Mouse (Mus musculus) heart, embryonic 13.5 days (tissue): ENCODE measurements at regions not wholly inside any gene's neighbourhood (a gene's known extent, or its start where the extent isn't known, plus 50 kb on each side); places are given as distances from the start of the nearest gene placed in this dataset.
"Not testable (repeated sequence)": the region's sequence is repeated elsewhere in the genome, so short reads cannot be mapped to it uniquely, and the experiment has no call there.

Source experiments
- ATAC-seq: fragments of 200-750 bp; cut with Nextera tagmentation; 2 replicates; pipeline ENCODE4 v1.8.0; 2017; ENCODE audit warnings: moderate TSS enrichment; ENCODE audit not compliant: insufficient number of reproducible peaks, low FRiP score, low TSS enrichment; ENCODE audit errors: extremely low read depth
- H3K27ac ChIP-seq: fragments of 300-500 bp; sonication (generic); replicated peaks from 2 replicates; pipeline ENCODE4 v1.5.1; 2015; ENCODE audit warnings: moderate library complexity, mild to moderate bottlenecking, inconsistent platforms
- H3K27me3 ChIP-seq: fragments of 300-500 bp; sonication (generic); replicated peaks from 2 replicates; pipeline ENCODE4 v1.6.1; 2015; ENCODE audit warnings: mild to moderate bottlenecking, inconsistent platforms
- H3K36me3 ChIP-seq: fragments of 300-500 bp; sonication (generic); 2 replicates; pipeline ENCODE4 v1.6.1; 2015; ENCODE audit warnings: mild to moderate bottlenecking, inconsistent platforms
- H3K4me1 ChIP-seq: fragments of 300-500 bp; sonication (generic); 2 replicates; pipeline ENCODE4 v1.6.1; 2015; ENCODE audit warnings: inconsistent platforms
- H3K4me2 ChIP-seq: fragments of 300-500 bp; sonication (generic); 2 replicates; pipeline ENCODE4 v1.6.1; 2015; ENCODE audit warnings: inconsistent platforms, mild to moderate bottlenecking, moderate library complexity
- H3K4me3 ChIP-seq: fragments of 300-500 bp; sonication (generic); 2 replicates; pipeline ENCODE4 v1.5.1; 2015; ENCODE audit warnings: moderate library complexity, mild to moderate bottlenecking, inconsistent platforms
- H3K9ac ChIP-seq: fragments of 300-500 bp; sonication (generic); 2 replicates; pipeline ENCODE4 v1.6.1; 2015; ENCODE audit warnings: inconsistent platforms, mild to moderate bottlenecking, moderate library complexity
- H3K9me3 ChIP-seq: fragments of 300-500 bp; sonication (generic); 2 replicates; pipeline ENCODE4 v1.6.1; 2016; ENCODE audit warnings: inconsistent platforms
- WGBS: fragments of 180-500 bp; shearing (Covaris S2); methylation state at CpG from one replicate; pipeline ENCODE4 v1.1.7; 2015; ENCODE audit warnings: mixed read lengths; 5-methylcytosine and 5-hydroxymethylcytosine counted together

DNA sequence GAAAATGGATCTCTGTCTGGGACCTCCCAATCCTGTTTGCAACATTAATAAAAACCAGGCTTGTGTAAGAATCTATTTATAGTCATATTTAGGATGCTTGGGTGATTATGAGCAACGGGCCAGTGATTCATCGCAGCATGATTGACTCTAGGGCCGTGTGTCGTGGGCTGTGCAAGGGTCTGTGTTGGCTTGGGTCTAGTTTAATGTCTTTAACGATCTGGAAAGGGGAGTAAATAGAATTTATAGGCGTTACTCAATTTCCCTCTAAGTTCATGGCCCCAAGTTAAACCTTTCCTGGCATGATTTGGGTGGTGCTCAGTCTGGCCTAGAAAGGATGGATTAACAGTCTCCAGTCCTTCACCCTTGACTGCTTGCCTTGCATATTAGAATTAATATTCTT lies 149.9 kb upstream of the Fer start:
- Histone ChIP-seq H3K27ac (no peak overlapping the region), H3K4me1 (no peaks in the 10 kb centered on the region), H3K36me3 (no peaks in the 10 kb centered on the region), H3K9ac (no peak overlapping the region), H3K9me3 (no peaks in the 10 kb centered on the region), H3K27me3 (no peaks in the 10 kb centered on the region), H3K4me3 (no peak overlapping the region), H3K4me2 (no peak overlapping the region)
- no peak for ATAC-seq
- 59% methylated on average over 6 of the region's 6 CpGs for WGBS

GRCm38 (mm10) chr17:63715687-63716086 lies 147.2 kb upstream of the Fer start:
- ATAC-seq = no peak
- H3K9ac ChIP-seq = no peak overlapping the region
- H3K4me3 ChIP-seq = no peak overlapping the region
- no peaks in the 10 kb centered on the region for H3K4me1 ChIP-seq
- no peak overlapping the region for H3K27ac ChIP-seq
- WGBS = 85% methylated on average over 9 of the region's 9 CpGs
- H3K4me2 ChIP-seq = no peak overlapping the region
- H3K27me3 ChIP-seq = no peaks in the 10 kb centered on the region
- no peaks in the 10 kb centered on the region for H3K9me3 ChIP-seq
- no peaks in the 10 kb centered on the region for H3K36me3 ChIP-seq

DNA sequence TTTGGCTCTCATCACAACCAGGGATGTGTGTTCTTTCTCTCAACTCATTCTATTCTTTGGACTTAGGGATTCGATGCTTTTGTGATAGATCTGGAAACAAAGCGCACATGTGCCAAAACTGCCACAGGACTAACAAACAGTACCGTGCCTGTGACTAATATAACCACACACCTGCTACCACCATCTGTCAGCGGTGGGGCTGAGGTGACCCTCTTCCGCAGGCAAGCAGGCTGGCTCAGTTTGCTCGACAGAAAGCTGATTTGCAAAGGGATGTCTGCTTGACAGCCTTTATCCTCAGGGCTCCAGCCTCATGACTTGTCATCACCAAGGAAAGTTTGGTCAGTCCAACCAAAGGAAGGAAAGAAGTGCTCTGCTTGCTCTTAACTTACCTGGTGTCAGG lies 146.7 kb upstream of the Fer start:
- no peak overlapping the region for H3K4me3 ChIP-seq
- no peak overlapping the region for H3K4me2 ChIP-seq
- H3K9ac ChIP-seq = no peak overlapping the region
- no peak overlapping the region for H3K27ac ChIP-seq
- ATAC-seq = no peak
- H3K27me3 ChIP-seq = no peaks in the 10 kb centered on the region
- H3K4me1 ChIP-seq = no peaks in the 10 kb centered on the region
- no peaks in the 10 kb centered on the region for H3K9me3 ChIP-seq
- 69% methylated on average over 6 of the region's 6 CpGs for WGBS
- no peaks in the 10 kb centered on the region for H3K36me3 ChIP-seq

DNA sequence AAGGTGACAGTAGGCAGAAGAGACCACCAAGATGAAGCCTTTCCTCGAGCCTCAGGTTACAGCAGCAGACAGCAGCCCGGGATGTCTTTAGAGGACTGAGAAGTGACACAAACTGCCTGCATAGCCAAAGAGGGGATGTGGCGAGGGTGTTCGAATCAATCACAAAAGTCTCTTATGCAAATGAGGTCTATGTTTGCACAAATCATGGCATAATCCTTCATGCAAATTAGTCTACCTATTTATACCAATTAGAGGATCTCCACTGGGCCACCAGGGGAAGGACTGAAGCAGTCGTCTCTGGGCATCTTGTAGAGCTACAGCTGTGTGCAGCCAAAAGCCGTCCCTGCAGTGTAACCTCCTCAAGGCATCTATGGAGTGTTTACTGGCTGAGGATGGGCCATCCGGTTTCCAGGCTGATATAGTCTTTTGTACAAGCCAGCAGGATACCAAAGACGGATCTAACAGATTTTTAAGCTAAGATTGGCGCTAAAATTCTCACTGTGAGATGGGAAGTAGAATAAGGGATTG lies 145.7 kb upstream of the Fer start:
- Histone ChIP-seq H3K9ac (no peak overlapping the region), H3K4me3 (no peak overlapping the region), H3K27me3 (no peaks in the 10 kb centered on the region), H3K4me1 (no peaks in the 10 kb centered on the region), H3K27ac (no peak overlapping the region), H3K9me3 (no peaks in the 10 kb centered on the region), H3K4me2 (no peak overlapping the region), H3K36me3 (no peaks in the 10 kb centered on the region)
- 67% methylated on average over 9 of the region's 9 CpGs for WGBS
- ATAC-seq = no peak

- WGBS = 77% methylated on average over 16 of the region's 16 CpGs
- no peak overlapping the region for H3K27ac ChIP-seq
- H3K4me3 ChIP-seq = no peak overlapping the region
- H3K9me3 ChIP-seq = no peaks in the 10 kb centered on the region
- H3K4me2 ChIP-seq = no peak overlapping the region
- ATAC-seq = no peak
- H3K4me1 ChIP-seq = no peaks in the 10 kb centered on the region
- H3K9ac ChIP-seq = no peak overlapping the region
- no peaks in the 10 kb centered on the region for H3K36me3 ChIP-seq
- H3K27me3 ChIP-seq = no peaks in the 10 kb centered on the region
Observed at GRCm38 (mm10) chr17:63718972-63719715, 143.7 kb upstream of the Fer start.

- no peak overlapping the region for H3K9ac ChIP-seq
- WGBS = 80% methylated on average over 4 of the region's 4 CpGs
- H3K27ac ChIP-seq = no peak overlapping the region
- no peak overlapping the region for H3K4me2 ChIP-seq
- no peaks in the 10 kb centered on the region for H3K36me3 ChIP-seq
- no peaks in the 10 kb centered on the region for H3K27me3 ChIP-seq
- no peak for ATAC-seq
- no peaks in the 10 kb centered on the region for H3K4me1 ChIP-seq
- no peaks in the 10 kb centered on the region for H3K9me3 ChIP-seq
- no peak overlapping the region for H3K4me3 ChIP-seq
Observed at GRCm38 (mm10) chr17:63719771-63720170, 143.1 kb upstream of the Fer start.

- Histone ChIP-seq H3K27me3 (no peaks in the 10 kb centered on the region), H3K9me3 (no peaks in the 10 kb centered on the region), H3K4me2 (no peak overlapping the region), H3K9ac (no peak overlapping the region), H3K4me3 (no peak overlapping the region), H3K36me3 (no peaks in the 10 kb centered on the region), H3K4me1 (no peaks in the 10 kb centered on the region), H3K27ac (no peak overlapping the region)
- WGBS = 24% methylated on average over 4 of the region's 4 CpGs
- ATAC-seq = no peak
Observed at GRCm38 (mm10) chr17:63720883-63721282, 142.0 kb upstream of the Fer start.

DNA sequence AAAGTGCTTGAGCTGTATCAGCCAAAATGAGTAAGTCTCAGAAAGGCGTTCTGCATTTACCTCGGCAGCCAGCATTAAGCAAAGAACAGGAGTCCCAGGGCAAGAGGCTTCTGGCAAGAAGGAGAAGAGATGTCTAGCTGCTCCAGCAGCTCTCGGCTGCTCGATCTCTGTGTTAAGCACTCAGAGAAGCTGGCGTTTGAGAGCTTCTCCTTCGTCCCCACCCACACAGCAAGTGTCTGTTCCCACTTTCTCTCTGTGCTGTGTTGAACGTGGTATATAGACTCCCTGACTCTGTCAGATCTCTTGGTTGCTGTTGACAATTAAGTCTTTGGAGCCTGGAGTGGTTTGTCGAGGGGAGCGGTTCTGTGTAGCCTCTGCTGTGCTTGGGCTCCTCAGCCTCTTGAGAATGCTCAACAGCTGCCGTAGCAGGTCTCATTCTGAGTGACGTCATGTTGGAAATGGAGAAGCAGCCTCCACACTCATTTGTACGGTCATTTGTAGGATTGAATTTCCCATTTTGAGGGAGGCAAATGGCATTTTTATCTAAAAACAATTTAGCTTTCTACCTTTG lies 140.3 kb upstream of the Fer start:
- no peak overlapping the region for H3K9ac ChIP-seq
- no peak overlapping the region for H3K27ac ChIP-seq
- H3K4me2 ChIP-seq = no peak overlapping the region; the same call in 1 of the 2 replicates
- H3K27me3 ChIP-seq = no peaks in the 10 kb centered on the region
- no peak for ATAC-seq
- H3K4me1 ChIP-seq = no peaks in the 10 kb centered on the region
- no peaks in the 10 kb centered on the region for H3K36me3 ChIP-seq
- H3K9me3 ChIP-seq = no peaks in the 10 kb centered on the region
- 63% methylated on average over 12 of the region's 12 CpGs for WGBS
- no peak overlapping the region for H3K4me3 ChIP-seq

DNA sequence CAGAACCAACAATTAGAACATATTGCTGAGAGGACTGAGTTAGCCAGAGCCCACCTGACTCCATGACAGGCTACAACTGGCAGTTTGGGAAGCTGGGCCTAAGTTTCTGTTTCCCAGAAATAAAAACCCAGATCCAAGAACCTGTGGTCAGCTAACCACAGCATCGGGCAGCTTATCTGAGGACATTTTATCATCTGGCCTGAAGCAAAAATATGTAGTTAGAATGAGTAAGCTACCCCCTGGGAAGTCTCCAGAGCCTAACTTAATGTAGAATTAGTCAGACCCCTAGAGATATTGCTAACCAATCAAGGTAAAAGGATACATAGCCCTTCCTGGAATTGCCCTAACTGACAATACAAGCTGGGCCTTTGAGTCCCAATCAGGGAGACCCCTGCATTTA lies 124.7 kb upstream of the Fer start:
- no peak overlapping the region for H3K4me3 ChIP-seq
- H3K9me3 ChIP-seq = no peaks in the 10 kb centered on the region
- ATAC-seq = no peak
- H3K4me2 ChIP-seq = no peak overlapping the region
- no peaks in the 10 kb centered on the region for H3K4me1 ChIP-seq
- no peaks in the 10 kb centered on the region for H3K36me3 ChIP-seq
- no peak overlapping the region for H3K9ac ChIP-seq
- no peaks in the 10 kb centered on the region for H3K27me3 ChIP-seq
- no peak overlapping the region for H3K27ac ChIP-seq
- 71% methylated on average over 1 of the region's 1 CpGs for WGBS

DNA sequence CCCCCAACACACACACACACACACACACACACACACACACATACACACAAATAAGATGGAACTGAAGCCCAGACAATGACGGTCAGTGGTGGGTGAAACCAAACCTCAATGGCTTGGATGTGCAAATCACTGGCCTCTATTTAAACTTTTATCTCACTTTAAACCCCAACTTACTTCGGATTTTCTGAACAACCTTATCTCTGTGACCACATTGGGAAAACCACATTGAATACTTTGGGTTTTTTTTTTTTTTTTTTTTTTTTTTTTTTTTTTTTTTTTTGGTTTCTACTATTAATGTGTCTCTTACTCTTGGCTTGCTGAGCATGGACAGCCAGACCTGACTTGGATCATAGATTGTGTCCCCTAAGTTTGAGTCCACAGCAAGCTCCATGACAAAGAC lies 123.2 kb upstream of the Fer start:
- H3K36me3 ChIP-seq = no peaks in the 10 kb centered on the region
- no peak overlapping the region for H3K9ac ChIP-seq
- H3K4me2 ChIP-seq = no peak overlapping the region
- H3K9me3 ChIP-seq = no peaks in the 10 kb centered on the region
- H3K4me3 ChIP-seq = no peak overlapping the region
- WGBS = 53% methylated on average over 2 of the region's 2 CpGs
- no peak overlapping the region for H3K27ac ChIP-seq
- no peaks in the 10 kb centered on the region for H3K4me1 ChIP-seq
- no peaks in the 10 kb centered on the region for H3K27me3 ChIP-seq
- ATAC-seq = no peak

DNA sequence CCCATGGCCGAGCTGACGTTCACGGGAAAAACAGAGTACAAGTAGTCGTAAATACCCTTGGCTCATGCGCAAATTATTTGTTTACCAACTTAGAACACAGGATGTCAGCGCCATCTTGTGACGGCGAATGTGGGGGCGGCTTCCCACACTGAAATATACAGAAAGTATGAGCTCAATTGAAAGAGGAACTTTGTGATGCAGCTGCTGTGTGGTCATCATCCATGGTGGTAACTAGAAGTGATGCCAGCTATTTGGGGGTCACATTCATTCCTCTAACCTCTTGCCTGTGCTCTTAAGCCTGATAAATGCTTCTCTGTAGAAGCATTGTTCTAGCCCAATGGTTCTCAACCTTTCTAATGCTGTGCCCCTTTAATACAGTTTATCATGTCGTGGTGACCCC lies 113.6 kb upstream of the Fer start:
- H3K9me3 ChIP-seq, H3K36me3 ChIP-seq, H3K4me2 ChIP-seq, H3K9ac ChIP-seq, H3K27ac ChIP-seq, H3K4me1 ChIP-seq, H3K27me3 ChIP-seq, H3K4me3 ChIP-seq, ATAC-seq: not testable (repeated sequence)
- WGBS = 90% methylated on average over 6 of the region's 10 CpGs

DNA sequence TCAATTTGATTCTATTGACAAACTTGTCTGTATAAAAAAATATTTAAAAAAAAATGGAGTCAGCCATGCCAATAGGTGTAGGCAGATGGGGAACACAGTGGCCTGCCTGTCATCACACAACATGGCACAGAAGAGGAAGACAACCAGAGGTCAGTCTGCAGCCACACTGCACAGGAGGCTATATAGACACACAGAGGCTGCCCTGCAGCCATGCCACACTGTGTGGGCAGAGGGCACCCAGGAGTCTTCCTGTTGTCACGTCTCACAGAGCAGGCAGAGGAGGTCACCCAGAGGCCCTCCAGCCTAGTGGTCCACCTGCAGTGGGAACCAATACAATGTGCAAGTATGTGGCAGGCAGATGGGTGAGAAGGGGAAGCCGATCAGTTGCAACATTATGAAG lies 108.5 kb upstream of the Fer start:
- Histone ChIP-seq H3K4me1 (0 out of 2 replicates have a peak, but pooled peaks cover 4% of the 10 kb centered on the region), H3K4me3 (no peak overlapping the region), H3K4me2 (no peak overlapping the region), H3K36me3 (no peaks in the 10 kb centered on the region), H3K27ac (no peak overlapping the region), H3K27me3 (no peaks in the 10 kb centered on the region), H3K9me3 (peaks cover 2% of the 10 kb centered on the region; the same call in 1 of the 2 replicates), H3K9ac (no peak overlapping the region)
- ATAC-seq = no peak
- WGBS = 79% methylated on average over 2 of the region's 2 CpGs
